Mouse (Mus musculus): ENCODE measurements around the gene Tubg1.

GRCm38 (mm10) chr11:101084811-101085210, 34.9 kb upstream of the Tubg1 start:
- no peak for TF ChIP-seq POLR2A (IDR thresholded peaks at IDR 0.05; ENCODE audit: borderline replicate concordance, insufficient read depth, low read length)
- TF ChIP-seq CTCF (IDR thresholded peaks at IDR 0.05; ENCODE audit: borderline replicate concordance, insufficient read depth, low read depth, low read length), result no peak

Data from cerebellum, adult 2 months (tissue).